Comparison of ENCODE assay signal across 1 mouse cellular context in genomic region chr12:112693185-112694126, GRCm38 (mm10).
TF ChIP-seq lines count a peak whose summit lies in the region.

No protein-coding gene starts in this region.

TF ChIP-seq in CH12.LX, 34 proteins besides CTCF, POLR2A, EP300 and RAD21 (continued from another document):
- TF ChIP-seq CHD1 (IDR thresholded peaks at IDR 0.05; ENCODE audit: low read depth, low read length) (no peak), MAX (IDR thresholded peaks at IDR 0.05; ENCODE audit: low read length) (peak; percentile 90), GABPA (IDR thresholded peaks at IDR 0.05; ENCODE audit: insufficient replicate concordance, low read depth, low read length) (no peak), JUND (conservative IDR thresholded peaks at IDR 0.05; ENCODE audit: low read depth, low read length) (no peak), MYC (IDR thresholded peaks at IDR 0.05; ENCODE audit: low read depth, low read length) (peak; percentile 84), NRF1 (IDR thresholded peaks at IDR 0.05; ENCODE audit: low read depth, low read length) (peak; percentile 97), TCF12 (IDR thresholded peaks at IDR 0.05; ENCODE audit: low read depth, low read length) (peak; percentile 92), ZMIZ1 (IDR thresholded peaks at IDR 0.05; ENCODE audit: low read depth, low read length) (peak; percentile 83; the same call in 1 of the 2 replicates), UBTF (IDR thresholded peaks at IDR 0.05; ENCODE audit: low read depth, low read length) (0 out of 2 replicates have a peak, but pooled peaks have one; percentile 44), JUN (IDR thresholded peaks at IDR 0.05; ENCODE audit: insufficient read depth, low read depth, low read length) (no peak), USF2 (conservative IDR thresholded peaks at IDR 0.05; ENCODE audit: low read depth, low read length) (peak; percentile 44), BHLHE40 (IDR thresholded peaks at IDR 0.05; ENCODE audit: low read depth, low read length) (peak; percentile 91), KAT2A (IDR thresholded peaks at IDR 0.05; ENCODE audit: insufficient replicate concordance, low read length) (peak; percentile 67; the same call in 1 of the 2 replicates), E2F4 (IDR thresholded peaks at IDR 0.05; ENCODE audit: insufficient replicate concordance, low read depth, low read length) (0 out of 2 replicates have a peak, but pooled peaks have one; percentile 14), ZC3H11A (IDR thresholded peaks at IDR 0.05; ENCODE audit: low read depth, low read length) (no peak), SMC3 (IDR thresholded peaks at IDR 0.05; ENCODE audit: low read depth, low read length) (no peak), ZKSCAN1 (IDR thresholded peaks at IDR 0.05; ENCODE audit: borderline replicate concordance, low read depth, low read length) (no peak), USF1 (IDR thresholded peaks at IDR 0.05; ENCODE audit: low read depth, low read length) (peak; percentile 78), ELF1 (IDR thresholded peaks at IDR 0.05; ENCODE audit: low read depth, low read length) (peak; percentile 72), MAZ (IDR thresholded peaks at IDR 0.05; ENCODE audit: low read depth, low read length) (peak; percentile 49; the same call in 1 of the 2 replicates), TBP (conservative IDR thresholded peaks at IDR 0.05; ENCODE audit: low read depth, low read length) (peak; percentile 77), RCOR1 (conservative IDR thresholded peaks at IDR 0.05; ENCODE audit: low read depth, low read length) (peak; percentile 68), MXI1 (IDR thresholded peaks at IDR 0.05; ENCODE audit: low read depth, low read length) (peak; percentile 89), CHD2 (IDR thresholded peaks at IDR 0.05; ENCODE audit: low read length) (0 out of 2 replicates have a peak, but pooled peaks have one; percentile 29), ETS1 (conservative IDR thresholded peaks at IDR 0.05; ENCODE audit: low read depth, low read length) (no peak)
TF ChIP-seq in CH12.LX: peak in this region for 23.
